Mouse (Mus musculus) bone marrow macrophage, adult 2 months (primary cell): ENCODE results near the gene Ly6g6d. TPM values are rescaled to one million over a fixed set of nuclear protein-coding genes. Genes with fewer than 3 reads are reported as not detected.

Source experiments
- H3K27ac ChIP-seq: 2 replicates; pipeline ENCODE4 v1.5.1; 2012; ENCODE audit warnings: low read depth, low read length; ENCODE audit not compliant: insufficient read depth
- H3K4me1 ChIP-seq: 2 replicates; pipeline ENCODE4 v1.6.1; 2012; ENCODE audit warnings: low read length; ENCODE audit not compliant: control insufficient read depth, insufficient read depth
- H3K4me3 ChIP-seq: 2 replicates; pipeline ENCODE4 v1.5.1; 2012; ENCODE audit warnings: mild to moderate bottlenecking, low read length, moderate library complexity; ENCODE audit not compliant: insufficient read depth
- CTCF ChIP-seq: IDR thresholded peaks from 2 replicates; pipeline ENCODE4 v1.5.1; 2012; ENCODE audit warnings: low read depth, mild to moderate bottlenecking, low read length, moderate library complexity
- POLR2A ChIP-seq: IDR thresholded peaks from 2 replicates; pipeline ENCODE4 v1.6.1; 2012; ENCODE audit warnings: mild to moderate bottlenecking, low read depth, low read length, borderline replicate concordance
- polyA plus RNA-seq: library from polyadenylated mRNA; stranded (reverse); fragments of >200 nt; gene quantifications from 2 replicates; pipeline ENCODE4 v1.2.4, GENCODE M21; 2012; ENCODE audit not compliant: missing spikeins, insufficient read depth, insufficient read length

Gene Ly6g6d
- polyA plus RNA-seq, 1 experiment, result 1.0 TPM

DNA sequence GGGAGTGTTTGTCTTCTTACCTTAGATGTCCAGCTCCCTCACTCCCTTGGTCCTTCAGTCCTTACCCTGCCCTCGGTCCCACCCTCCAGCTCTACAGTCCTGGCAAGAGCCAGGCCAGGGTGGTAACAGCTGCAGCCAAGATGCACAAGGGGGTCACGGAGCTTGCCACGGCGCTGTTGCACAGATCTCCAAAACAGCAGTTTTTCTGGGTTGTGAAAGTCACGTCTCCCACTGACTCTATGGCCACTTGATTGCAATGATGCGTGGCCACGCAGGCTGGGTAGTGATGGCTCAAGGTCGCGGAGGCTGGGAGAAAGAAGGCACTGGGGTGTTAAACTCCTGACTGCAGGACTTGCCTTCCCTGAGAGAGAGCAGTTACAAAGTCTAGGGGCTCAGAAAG lies 6.4 kb downstream of the Ly6g6d start:
- TF ChIP-seq POLR2A, result no peak
- no peak for TF ChIP-seq CTCF
- Histone ChIP-seq H3K4me3 (no peak overlapping the region), H3K27ac (no peak overlapping the region), H3K4me1 (no peaks in the 10 kb centered on the region)

DNA sequence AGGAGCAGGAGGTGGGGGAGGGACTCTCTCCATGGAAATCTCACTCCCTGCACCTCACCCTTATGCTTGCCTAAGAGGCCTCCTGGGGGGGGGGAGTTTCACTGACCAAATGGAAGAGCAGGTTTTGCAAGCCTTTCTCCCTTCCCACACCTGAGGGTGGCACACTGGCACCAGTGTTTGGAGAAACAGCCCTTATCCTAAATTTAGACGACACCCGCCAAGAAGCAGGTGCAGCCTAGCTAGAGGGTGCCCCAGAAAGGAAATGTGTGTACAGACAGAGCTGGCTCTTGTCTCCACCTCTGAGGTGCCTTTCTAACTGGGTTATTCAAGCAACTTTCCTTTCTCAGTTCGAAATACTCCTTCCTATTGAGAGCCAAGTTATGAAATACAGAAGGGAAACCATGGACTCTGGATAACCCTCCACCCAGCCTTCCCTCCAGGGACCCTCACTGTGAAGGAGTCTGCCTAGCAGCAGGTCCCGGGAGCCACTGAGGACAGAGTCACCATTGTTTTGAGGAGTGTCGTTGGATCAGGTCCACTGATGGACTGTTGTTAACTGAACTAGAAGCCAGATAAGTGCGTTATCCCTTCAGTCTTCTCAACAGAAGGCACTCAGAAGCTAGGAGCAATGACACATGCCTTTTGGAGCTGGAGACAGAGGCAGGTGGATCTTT lies 7.2 kb downstream of the Ly6g6d start:
- no peak for TF ChIP-seq CTCF
- TF ChIP-seq POLR2A, result no peak
- Histone ChIP-seq H3K4me1 (no peaks in the 10 kb centered on the region), H3K4me3 (no peak overlapping the region), H3K27ac (no peak overlapping the region)

DNA sequence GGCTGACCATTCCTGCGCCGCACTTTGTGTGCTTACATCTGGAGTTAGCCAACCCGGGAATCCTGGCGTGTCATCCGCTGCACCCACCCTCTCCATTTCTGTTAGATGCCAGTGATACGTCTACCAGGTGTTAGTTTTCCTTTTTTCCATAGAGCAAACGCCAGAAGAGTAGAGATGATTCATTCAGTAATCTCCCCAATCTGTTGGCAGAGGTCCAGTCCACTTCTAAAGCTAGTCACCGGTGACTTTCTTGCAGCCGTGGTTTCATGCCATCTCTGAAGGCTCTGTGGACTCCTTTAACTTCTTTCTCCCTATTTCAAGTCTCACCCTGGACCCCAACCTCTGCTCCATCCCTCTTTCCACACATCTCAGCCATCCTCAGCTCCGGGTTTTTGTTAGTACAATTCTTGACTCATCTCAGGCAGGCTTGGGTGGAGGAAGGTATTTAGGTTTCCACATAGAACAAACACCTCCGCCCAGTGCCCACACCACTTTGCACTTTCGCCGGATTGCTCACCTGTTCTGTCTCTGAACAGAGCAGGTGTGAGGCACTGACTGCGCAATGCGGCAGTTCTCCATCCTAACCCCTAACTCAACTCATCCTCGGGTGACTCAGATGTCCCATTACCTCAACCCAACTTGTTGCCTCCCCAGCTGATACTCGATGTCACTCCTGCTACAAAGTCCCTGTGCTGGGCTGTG lies 9.5 kb downstream of the Ly6g6d start:
- H3K4me1 ChIP-seq, result 0 out of 2 replicates have a peak, but pooled peaks cover 2% of the 10 kb centered on the region
- no peak overlapping the region for H3K4me3 ChIP-seq
- TF ChIP-seq CTCF (no peak), POLR2A (no peak)

DNA sequence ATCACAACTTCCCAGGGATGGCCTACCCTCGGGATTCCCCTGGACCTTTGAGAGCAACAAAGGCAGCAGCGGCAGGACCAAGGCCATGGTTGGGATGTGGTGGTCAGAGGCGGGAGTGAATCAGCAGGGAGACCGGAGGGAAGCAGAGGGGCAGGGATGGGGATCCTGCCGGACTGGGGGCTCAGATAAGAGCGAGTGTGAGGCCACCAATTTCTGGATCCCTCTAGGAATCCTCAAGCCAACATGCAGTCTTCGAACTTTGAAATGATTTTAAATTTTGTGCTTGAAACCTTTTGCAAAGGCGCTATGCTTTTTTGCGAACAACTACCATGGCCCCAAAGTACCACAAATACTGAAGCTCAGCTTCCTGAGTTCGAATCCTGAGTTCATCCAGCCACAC lies 11.8 kb downstream of the Ly6g6d start, which contains the start of gene Mpig6b:
Gene Mpig6b (minus strand): TSS at position 101 of the 400 bp plus-strand sequence.
- Histone ChIP-seq H3K4me1 (0 out of 2 replicates have a peak, but pooled peaks cover 2% of the 10 kb centered on the region), H3K4me3 (peak within 1 kb of the TSS; percentile 48), H3K27ac (no peak within 1 kb of the TSS)
- TF ChIP-seq POLR2A (no peak), CTCF (no peak)

More for the DNA sequence above, 9.5 kb downstream of the Ly6g6d start:
- no peak overlapping the region for H3K27ac ChIP-seq

DNA sequence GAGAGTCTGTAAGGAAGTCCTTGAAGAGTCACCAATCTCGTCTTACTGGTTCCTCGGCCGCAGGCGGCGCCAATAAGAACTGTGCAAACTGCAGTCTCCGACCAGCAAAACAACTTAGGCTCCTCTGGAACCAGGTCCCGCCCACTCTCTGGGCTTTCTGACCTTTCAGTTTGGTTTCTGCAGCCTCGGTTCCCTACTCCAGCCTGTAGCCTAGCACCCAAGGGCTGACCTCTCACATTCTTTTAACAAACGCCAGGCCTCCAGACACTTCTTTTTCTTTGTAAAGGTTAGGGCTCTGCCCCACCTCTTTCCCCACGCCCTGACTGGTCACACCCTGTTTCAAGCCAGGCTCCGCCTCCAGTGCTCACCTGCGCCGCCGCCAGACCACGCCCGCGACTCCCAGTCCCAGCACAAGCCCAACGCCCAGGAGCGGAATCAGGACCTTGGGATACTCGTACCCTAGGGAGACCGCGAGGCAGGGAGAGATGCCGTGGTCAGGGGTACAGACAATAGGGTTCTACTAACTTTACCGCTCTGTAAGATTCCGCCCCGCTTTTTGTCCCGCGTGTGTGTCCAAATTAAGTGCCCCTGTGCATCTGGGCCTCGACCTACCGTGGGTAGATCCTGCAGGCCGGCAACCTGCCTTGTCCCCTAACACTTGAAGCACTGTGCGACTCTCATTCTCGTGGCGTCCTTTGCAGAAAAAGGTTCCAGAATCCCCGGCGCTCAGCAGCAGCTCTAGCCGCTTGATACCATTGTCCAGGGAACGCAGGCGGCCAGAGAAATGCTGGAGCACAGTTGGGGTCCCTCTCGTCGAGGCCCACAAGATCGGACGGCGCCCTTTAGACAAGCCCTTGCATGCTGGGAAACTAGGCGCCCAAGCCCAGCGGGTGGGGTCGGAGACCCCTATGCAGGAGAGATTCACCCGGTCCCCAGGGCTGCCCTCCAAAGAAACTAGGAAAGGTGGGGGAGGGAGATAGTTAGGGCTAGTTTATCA lies 12.6 kb downstream of the Ly6g6d start, which contains the start of gene Ly6g6c:
Gene Ly6g6c (plus strand): TSS at position 438 of the 997 bp plus-strand sequence.
- H3K4me1 ChIP-seq, result 0 out of 2 replicates have a peak, but pooled peaks cover 2% of the 10 kb centered on the region
- TF ChIP-seq CTCF (no peak), POLR2A (no peak)
- H3K4me3 ChIP-seq, result peak within 1 kb of the TSS; percentile 48
- no peak within 1 kb of the TSS for H3K27ac ChIP-seq

DNA sequence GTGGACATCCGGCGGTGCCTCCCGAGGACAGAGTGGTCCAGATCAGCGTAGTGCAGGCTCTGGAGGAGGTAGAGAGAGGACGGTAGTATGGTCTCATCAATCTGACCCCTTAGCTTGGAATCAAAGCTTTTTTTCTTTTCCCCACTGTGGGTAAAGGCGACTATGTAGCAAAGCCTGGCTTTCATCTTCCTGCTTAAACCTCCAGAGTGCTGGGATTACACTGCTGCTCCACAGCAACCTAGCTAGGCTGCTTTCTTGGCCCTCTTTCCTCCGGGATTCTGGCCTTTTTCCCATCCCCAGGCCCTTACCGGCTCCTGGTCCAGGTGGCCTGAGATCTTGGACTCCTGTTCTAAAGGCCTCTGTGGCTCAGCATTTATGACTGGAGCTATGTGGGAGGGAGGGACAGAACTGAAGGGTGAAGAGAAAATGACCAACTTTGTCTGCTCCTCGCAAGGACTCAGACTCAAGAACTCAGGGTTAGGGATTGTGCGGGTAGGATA lies 13.4 kb downstream of the Ly6g6d start:
- Histone ChIP-seq H3K4me3 (no peak overlapping the region), H3K4me1 (0 out of 2 replicates have a peak, but pooled peaks cover 2% of the 10 kb centered on the region), H3K27ac (no peak overlapping the region)
- TF ChIP-seq POLR2A (no peak), CTCF (no peak)

DNA sequence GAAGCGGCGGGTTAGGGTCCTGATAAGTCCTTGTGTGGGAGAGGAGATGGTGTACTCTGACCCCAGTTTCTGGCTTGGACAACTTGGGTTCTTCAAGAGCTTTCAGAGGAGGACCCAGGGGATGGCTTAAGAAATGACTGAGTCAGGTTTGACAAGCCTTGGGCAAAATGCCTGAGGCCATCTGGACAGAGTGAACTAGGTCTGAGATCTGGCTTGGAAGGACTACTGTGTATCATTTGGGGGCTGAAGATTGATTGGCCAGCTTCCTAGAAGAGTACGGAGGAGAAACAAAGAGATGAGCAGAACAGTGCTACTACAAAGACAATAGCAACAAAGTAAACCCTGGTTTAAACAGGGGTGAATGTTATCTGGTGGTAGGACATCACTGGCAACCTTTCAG lies 14.4 kb downstream of the Ly6g6d start:
- 0 out of 2 replicates have a peak, but pooled peaks cover 2% of the 10 kb centered on the region for H3K4me1 ChIP-seq

DNA sequence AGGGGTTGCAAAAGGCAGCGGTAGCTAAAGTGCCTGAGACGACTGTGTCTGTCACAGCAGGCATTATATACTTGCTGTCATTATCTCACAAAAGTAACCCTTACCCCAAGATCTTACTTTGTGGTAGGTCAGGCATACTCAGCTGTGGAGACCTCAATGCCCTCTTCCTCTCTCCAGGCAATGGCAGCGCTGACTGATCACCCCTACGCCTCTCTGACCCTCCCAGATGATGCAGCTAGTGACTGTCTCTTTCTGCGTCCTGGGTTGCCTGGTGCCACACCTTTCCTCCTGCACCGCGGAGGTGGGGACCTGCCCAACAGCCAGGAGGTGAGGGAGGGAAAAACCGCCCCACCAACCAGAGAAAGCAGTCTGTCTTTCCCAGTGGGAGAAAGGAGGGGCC lies 16.6 kb downstream of the Ly6g6d start:
- Histone ChIP-seq H3K4me1 (0 out of 2 replicates have a peak, but pooled peaks cover 2% of the 10 kb centered on the region), H3K4me3 (no peak overlapping the region), H3K27ac (no peak overlapping the region)
- TF ChIP-seq CTCF (no peak), POLR2A (no peak)

More for the DNA sequence above, 14.4 kb downstream of the Ly6g6d start:
- Histone ChIP-seq H3K4me3 (no peak overlapping the region), H3K27ac (no peak overlapping the region)
- TF ChIP-seq CTCF, result no peak
- TF ChIP-seq POLR2A, result no peak

DNA sequence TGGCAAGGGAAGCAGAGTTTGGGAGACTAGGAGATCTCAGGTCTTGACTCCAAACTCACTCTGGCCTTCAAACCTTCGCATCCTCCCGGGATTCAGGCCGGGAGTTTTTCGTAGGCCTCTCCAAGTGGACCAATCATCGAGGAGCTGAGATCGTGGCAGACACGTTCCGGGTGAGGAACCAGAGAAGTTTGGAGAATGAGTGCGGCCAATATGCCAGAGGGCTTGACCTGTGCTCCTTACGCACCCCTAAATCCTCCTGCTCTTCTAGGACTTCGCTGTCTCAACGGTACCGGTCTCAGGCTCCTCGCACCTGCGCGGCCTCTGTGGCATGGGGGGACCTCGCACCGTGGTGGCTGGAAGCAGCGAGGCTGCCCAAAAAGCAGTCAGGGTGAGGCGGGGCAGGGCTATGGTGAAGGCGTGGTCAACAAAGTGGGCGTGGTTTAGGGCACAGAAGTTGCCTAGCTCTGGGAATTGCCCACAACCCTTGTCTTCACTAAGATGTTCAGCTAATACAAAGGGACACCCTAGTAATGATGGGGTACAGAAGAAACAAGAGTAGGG lies 17.0 kb downstream of the Ly6g6d start:
- TF ChIP-seq CTCF (no peak), POLR2A (no peak)
- Histone ChIP-seq H3K4me1 (0 out of 2 replicates have a peak, but pooled peaks cover 2% of the 10 kb centered on the region), H3K4me3 (no peak overlapping the region), H3K27ac (no peak overlapping the region)
